Mouse (Mus musculus) spleen, adult 2 months (tissue): ENCODE data around the gene Syt15.

Experiments used
- CTCF ChIP-seq: fragments of 200-500 bp; IDR thresholded peaks from 2 replicates; pipeline ENCODE4 v1.5.1; 2011; ENCODE audit warnings: mild to moderate bottlenecking, inconsistent platforms; ENCODE audit not compliant: insufficient read depth, insufficient read length, insufficient replicate concordance; ENCODE audit errors: extremely low read depth
- POLR2A ChIP-seq: fragments of 200-500 bp; IDR thresholded peaks from 2 replicates; pipeline ENCODE4 v1.6.1; 2011; ENCODE audit warnings: low read depth, low read length, inconsistent platforms

DNA sequence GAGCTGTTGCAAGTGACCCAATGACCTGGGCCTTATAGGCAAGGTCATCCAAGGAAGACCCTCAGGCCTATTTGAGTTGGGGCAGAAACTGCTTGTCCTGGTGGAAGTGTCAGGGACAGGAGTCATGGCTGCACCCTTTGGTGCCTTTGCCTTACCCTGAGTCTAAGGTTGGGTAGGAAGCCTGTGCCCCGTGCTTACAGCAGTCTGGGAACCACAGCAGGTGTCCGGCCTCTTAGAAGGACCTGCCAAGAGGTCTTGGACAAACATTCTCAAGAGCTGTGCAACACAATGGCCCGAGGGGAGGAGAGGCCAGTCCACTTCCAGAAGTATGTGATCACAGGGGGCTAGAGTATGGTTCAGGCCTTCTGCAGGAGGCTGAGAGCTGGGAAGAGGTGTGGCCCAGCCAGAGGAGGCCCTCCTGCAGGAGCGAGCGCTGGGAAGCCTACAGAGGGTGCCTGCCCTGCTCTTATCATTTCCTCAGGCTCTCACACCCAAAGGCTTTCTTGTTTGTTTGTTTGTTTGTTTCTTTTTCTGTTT lies 4.0 kb downstream of the Syt15 start:
- no peak for TF ChIP-seq CTCF
- TF ChIP-seq POLR2A: no peak
